Mouse (Mus musculus) intestine, embryonic 15.5 days (tissue): ENCODE results near the gene Slc25a41. TPM values are rescaled to one million over a fixed set of nuclear protein-coding genes. Genes with fewer than 3 reads are reported as not detected.

ENCODE experiments used
- ATAC-seq: fragments of 200-750 bp; cut with Nextera tagmentation; 2 replicates; pipeline ENCODE4 v1.8.0; 2017; ENCODE audit warnings: moderate TSS enrichment, moderate library complexity
- H3K27ac ChIP-seq: fragments of 300-500 bp; sonication (generic); 2 replicates; pipeline ENCODE4 v1.5.1; 2015; ENCODE audit warnings: mild to moderate bottlenecking, inconsistent platforms
- H3K27me3 ChIP-seq: fragments of 300-500 bp; sonication (generic); replicated peaks from 2 replicates; pipeline ENCODE4 v1.6.1; 2015; ENCODE audit warnings: inconsistent platforms
- H3K36me3 ChIP-seq: fragments of 300-500 bp; sonication (generic); 2 replicates; pipeline ENCODE4 v1.6.1; 2015; ENCODE audit warnings: inconsistent platforms
- H3K4me1 ChIP-seq: fragments of 300-500 bp; sonication (generic); replicated peaks from 2 replicates; pipeline ENCODE4 v1.6.1; 2015; ENCODE audit warnings: inconsistent platforms
- H3K4me2 ChIP-seq: fragments of 300-500 bp; sonication (generic); replicated peaks from 2 replicates; pipeline ENCODE4 v1.6.1; 2015; ENCODE audit warnings: mild to moderate bottlenecking, inconsistent platforms
- H3K4me3 ChIP-seq: fragments of 300-500 bp; sonication (generic); replicated peaks from 2 replicates; pipeline ENCODE4 v1.5.1; 2015; ENCODE audit warnings: inconsistent platforms
- H3K9ac ChIP-seq: fragments of 300-500 bp; sonication (generic); 2 replicates; pipeline ENCODE4 v1.6.1; 2015; ENCODE audit warnings: inconsistent platforms
- H3K9me3 ChIP-seq: fragments of 300-500 bp; sonication (generic); 2 replicates; pipeline ENCODE4 v1.6.1; 2016; ENCODE audit warnings: inconsistent platforms
- WGBS: fragments of 180-500 bp; shearing (Covaris S2); methylation state at CpG from one replicate; pipeline ENCODE4 v1.1.7; 2015; 5-methylcytosine and 5-hydroxymethylcytosine counted together
- polyA plus RNA-seq: library from polyadenylated mRNA; unstranded; fragments of >200 nt; fragmentation: Nextera tagmentation; extraction: Ambion mirVana; gene quantifications from 2 replicates; pipeline ENCODE4 v1.2.1, GENCODE M21; 2015

The Slc25a41 gene
- polyA plus RNA-seq, 1 experiment from 2014 or later = not detected

DNA sequence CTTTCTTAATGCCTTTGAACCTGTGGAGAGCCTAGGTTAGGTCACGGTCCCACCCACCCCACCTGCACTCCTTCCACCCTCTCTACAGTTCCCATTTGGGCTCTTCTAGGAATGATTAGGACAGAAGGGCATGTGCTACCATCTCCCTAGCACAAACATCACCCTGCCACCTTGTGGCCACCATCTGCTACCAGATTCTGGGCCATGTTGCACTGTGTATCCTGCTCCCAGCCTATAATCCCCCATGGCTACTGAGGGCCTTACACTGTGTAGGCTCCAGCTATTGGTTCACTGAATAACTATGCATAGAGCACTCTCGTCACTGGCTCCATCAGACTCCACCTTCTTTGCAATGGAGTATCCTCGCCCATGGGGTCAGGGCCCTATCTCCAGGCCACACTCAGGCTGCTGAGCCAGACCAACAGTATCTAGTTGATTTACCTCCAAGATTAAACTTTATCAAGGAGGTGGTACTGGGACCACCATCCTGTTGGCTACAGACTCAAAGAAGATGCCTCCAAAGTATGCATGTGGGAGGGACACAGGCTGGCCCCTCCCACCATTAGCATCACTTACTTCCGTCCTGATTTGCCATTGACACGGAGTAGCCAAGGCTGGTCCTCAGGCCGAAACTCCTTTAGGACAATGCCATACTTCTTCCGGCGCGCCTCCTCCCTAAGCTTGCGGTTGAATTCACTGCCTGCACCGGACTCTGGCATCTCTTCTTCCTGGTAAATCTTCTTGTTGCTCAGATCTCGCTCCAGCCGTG is 34.1 kb downstream of the Slc25a41 start:
- no peak for ATAC-seq
- Histone ChIP-seq H3K4me2 (no peak overlapping the region), H3K9ac (no peak overlapping the region), H3K4me3 (no peak overlapping the region), H3K27me3 (no peaks in the 10 kb centered on the region), H3K27ac (no peak overlapping the region), H3K9me3 (no peaks in the 10 kb centered on the region), H3K36me3 (peaks cover 48% of the 10 kb centered on the region), H3K4me1 (0 out of 2 replicates have a peak, but pooled peaks cover 7% of the 10 kb centered on the region)
- 94% methylated on average over 13 of the region's 13 CpGs for WGBS

DNA sequence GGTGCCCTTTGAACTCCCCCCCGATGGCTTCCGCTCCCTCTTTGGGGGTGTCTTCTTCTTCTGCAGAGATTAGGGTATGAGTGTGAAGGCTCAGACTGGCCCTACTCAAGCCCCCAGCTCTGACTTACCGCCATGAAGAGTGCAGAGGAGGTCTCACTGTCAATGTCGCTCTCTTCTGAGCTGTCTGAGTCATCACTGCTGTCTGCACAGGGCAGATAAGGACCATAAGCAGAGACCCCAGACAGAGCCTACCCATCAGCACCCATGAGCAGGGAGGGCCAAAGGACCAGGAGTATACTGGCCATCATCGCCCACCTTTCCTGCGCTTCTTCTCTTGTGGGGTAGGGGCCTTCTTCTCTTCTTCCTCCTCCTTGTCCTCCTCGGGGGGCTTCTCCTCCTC is 37.5 kb downstream of the Slc25a41 start:
- Histone ChIP-seq H3K36me3 (peaks cover 48% of the 10 kb centered on the region), H3K4me2 (no peak overlapping the region)
- no peak for ATAC-seq

DNA sequence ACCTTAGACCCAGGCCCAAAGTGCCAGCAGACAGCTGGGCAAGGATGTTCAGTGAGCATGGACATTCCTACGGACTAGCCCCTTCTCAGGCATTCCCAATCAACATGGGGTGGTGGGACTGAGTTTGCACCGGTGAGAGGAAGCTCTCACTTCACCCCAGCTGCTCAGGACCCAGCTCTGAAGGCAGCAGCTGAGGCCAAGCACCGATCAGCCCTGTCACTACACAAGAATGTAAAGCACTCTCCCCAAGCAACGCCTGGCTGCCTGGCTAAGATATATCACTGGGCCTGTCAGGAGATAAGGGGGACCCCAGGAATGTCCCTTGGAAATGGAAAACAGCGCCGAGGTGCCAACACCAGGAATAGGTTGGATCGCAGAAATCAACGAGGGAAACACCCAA is 40.2 kb downstream of the Slc25a41 start:
- ATAC-seq = no peak
- peaks cover 34% of the 10 kb centered on the region for H3K36me3 ChIP-seq
- WGBS = 46% methylated on average over 8 of the region's 8 CpGs
- H3K9me3 ChIP-seq = no peaks in the 10 kb centered on the region
- H3K4me2 ChIP-seq = no peak overlapping the region
- H3K4me3 ChIP-seq = no peak overlapping the region
- H3K4me1 ChIP-seq = peaks cover 5% of the 10 kb centered on the region
- no peak overlapping the region for H3K9ac ChIP-seq
- H3K27me3 ChIP-seq = no peaks in the 10 kb centered on the region
- no peak overlapping the region for H3K27ac ChIP-seq

More for the DNA sequence above, 37.5 kb downstream of the Slc25a41 start:
- Histone ChIP-seq H3K27ac (no peak overlapping the region), H3K9ac (no peak overlapping the region), H3K4me3 (no peak overlapping the region), H3K9me3 (no peaks in the 10 kb centered on the region), H3K27me3 (no peaks in the 10 kb centered on the region), H3K4me1 (no peaks in the 10 kb centered on the region)
- 88% methylated on average over 7 of the region's 7 CpGs for WGBS

- Histone ChIP-seq H3K4me2 (no peak within 1 kb of the TSS), H3K4me3 (no peak within 1 kb of the TSS), H3K9me3 (no peaks in the 10 kb centered on the region), H3K4me1 (peaks cover 5% of the 10 kb centered on the region), H3K36me3 (peaks cover 25% of the 10 kb centered on the region), H3K27me3 (no peaks in the 10 kb centered on the region), H3K9ac (no peak within 1 kb of the TSS), H3K27ac (no peak within 1 kb of the TSS)
- no peak for ATAC-seq
- WGBS = 87% methylated on average over 9 of the region's 9 CpGs
Measured at GRCm38 (mm10) chr17:56999968-57000609, 41.4 kb downstream of the Slc25a41 start, which contains the start of gene Pspn. TSS of gene Pspn (minus strand) at chr17:57000018.

DNA sequence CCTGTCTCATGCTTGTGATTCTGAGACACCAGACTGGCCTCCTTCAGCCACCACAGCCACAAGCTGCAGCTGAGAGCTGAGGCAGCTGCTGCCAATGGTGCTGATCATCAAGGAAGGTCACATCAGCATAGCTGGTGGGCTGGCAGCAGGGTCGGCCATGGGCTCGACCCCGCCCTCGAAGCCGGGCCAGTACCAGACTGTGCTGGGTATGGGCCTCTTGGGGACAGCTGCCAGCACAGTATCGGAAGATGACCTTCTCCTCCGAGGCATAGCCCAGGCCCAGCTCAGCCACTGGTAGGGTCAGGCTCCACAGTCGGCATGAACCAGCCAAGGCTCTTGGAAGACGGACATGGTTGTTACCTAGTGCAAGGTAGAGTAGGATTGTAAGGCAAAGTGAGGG is 42.0 kb downstream of the Slc25a41 start:
- Histone ChIP-seq H3K4me3 (no peak overlapping the region), H3K4me2 (no peak overlapping the region), H3K36me3 (peaks cover 22% of the 10 kb centered on the region), H3K27me3 (no peaks in the 10 kb centered on the region), H3K27ac (no peak overlapping the region), H3K9me3 (no peaks in the 10 kb centered on the region), H3K4me1 (peaks cover 5% of the 10 kb centered on the region), H3K9ac (no peak overlapping the region)
- WGBS = 92% methylated on average over 9 of the region's 9 CpGs
- no peak for ATAC-seq

- Histone ChIP-seq H3K4me2 (peak within 1 kb of the TSS; percentile 83), H3K9ac (peak within 1 kb of the TSS; percentile 63), H3K36me3 (peaks cover 26% of the 10 kb centered on the region), H3K4me3 (peak within 1 kb of the TSS; percentile 91), H3K4me1 (peaks cover 5% of the 10 kb centered on the region), H3K27me3 (no peaks in the 10 kb centered on the region), H3K9me3 (no peaks in the 10 kb centered on the region), H3K27ac (peak within 1 kb of the TSS; percentile 79)
- ATAC-seq = peak; percentile 100
- under 1% methylated on average over 38 of the region's 38 CpGs for WGBS
Measured at GRCm38 (mm10) chr17:56997029-56997667, 44.3 kb downstream of the Slc25a41 start, which contains the start of gene Alkbh7. TSS of gene Alkbh7 (plus strand) at chr17:56997339.

- no peaks in the 10 kb centered on the region for H3K9me3 ChIP-seq
- 0 out of 2 replicates have a peak overlapping the region, but pooled peaks have one; percentile 8 for H3K9ac ChIP-seq
- no peak overlapping the region for H3K27ac ChIP-seq
- peaks cover 26% of the 10 kb centered on the region for H3K36me3 ChIP-seq
- H3K4me1 ChIP-seq = peaks cover 8% of the 10 kb centered on the region
- 66% methylated on average over 2 of the region's 2 CpGs for WGBS
- ATAC-seq = 0 out of 2 replicates have a peak, but pooled peaks have one; percentile 1
- peak overlapping the region; percentile 83; the same call in 1 of the 2 replicates for H3K4me2 ChIP-seq
- no peaks in the 10 kb centered on the region for H3K27me3 ChIP-seq
- H3K4me3 ChIP-seq = peak overlapping the region; percentile 91; the same call in 1 of the 2 replicates
Measured at GRCm38 (mm10) chr17:56996506-56996905, 44.9 kb downstream of the Slc25a41 start.

DNA sequence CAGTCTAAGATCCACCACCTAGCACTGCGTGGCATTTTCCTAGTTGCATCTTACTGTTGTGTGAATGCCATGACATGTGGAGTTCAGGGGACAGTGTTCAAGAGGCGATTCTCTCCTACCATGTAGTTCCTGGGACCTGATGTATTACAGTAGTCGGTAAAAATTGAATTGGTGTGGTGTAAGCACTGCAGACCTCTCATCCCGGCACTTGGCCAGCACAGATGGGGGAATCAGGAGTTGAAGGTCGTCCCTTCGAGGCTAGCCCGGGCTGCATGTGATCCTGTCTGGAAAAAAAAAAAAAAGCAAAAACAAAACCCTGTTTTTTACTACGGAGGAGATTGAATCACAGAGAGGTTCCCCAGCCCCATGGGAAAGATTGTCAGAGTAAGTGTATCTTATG is 46.4 kb downstream of the Slc25a41 start:
- Histone ChIP-seq H3K36me3 (peaks cover 26% of the 10 kb centered on the region), H3K9me3 (no peaks in the 10 kb centered on the region), H3K4me1 (peaks cover 14% of the 10 kb centered on the region), H3K9ac (no peak overlapping the region), H3K27ac (no peak overlapping the region), H3K4me3 (no peak overlapping the region), H3K4me2 (no peak overlapping the region), H3K27me3 (no peaks in the 10 kb centered on the region)
- 88% methylated on average over 8 of the region's 8 CpGs for WGBS
- no peak for ATAC-seq

DNA sequence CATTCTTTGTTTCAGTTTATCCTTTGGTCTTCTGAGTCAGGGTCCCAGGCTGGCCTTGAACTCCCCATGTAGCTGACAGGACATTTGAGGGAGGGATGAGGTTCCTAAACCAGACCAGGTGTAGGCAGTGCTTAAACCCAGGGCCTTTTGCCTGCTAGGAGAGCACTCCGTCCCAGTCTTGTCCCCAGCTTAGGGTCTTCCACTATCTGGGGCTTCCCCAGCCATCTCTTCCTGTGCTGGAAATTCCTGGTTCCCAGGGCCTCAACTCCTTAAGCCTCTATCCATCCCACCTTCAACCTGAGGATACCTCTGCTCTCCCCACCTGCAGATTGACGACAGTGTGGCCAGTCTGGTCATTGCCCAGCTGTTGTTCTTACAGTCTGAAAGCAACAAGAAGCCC is 50.5 kb downstream of the Slc25a41 start:
- Histone ChIP-seq H3K9ac (peak overlapping the region; percentile 81), H3K27ac (no peak overlapping the region), H3K4me2 (peak overlapping the region; percentile 67), H3K36me3 (peaks cover 20% of the 10 kb centered on the region), H3K4me3 (peak overlapping the region; percentile 82), H3K27me3 (no peaks in the 10 kb centered on the region), H3K4me1 (peaks cover 9% of the 10 kb centered on the region; the same call in 1 of the 2 replicates), H3K9me3 (no peaks in the 10 kb centered on the region)
- 66% methylated on average over 2 of the region's 2 CpGs for WGBS
- ATAC-seq = no peak

DNA sequence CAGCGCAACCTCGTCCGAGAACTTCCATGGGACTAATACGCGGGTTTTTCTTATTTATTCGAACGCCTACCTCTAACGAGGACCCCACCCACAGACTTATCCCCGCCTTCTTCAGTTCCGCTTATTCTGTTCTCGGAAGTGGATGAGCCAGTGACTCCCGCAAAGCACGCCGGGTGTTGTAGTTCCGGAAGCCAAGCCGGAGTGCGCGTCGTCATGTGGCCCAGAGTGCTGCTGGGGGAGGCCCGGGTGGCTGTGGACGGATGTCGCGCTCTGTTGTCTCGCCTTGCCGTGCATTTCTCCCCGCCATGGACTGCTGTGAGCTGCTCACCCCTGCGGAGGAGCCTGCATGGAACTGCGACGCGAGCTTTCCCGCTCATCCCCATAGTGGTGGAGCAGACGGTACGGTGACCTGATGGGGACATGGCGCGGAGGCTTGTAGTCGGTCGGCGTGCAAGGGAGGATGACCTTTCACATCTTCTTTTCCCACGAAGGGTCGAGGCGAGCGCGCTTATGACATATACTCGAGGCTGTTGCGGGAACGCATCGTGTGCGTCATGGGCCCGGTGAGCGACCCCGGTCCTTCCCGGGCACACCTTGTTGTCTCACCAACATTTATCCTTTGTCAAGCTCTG is 51.2 kb downstream of the Slc25a41 start, which contains the start of gene Clpp:
Gene Clpp, plus strand, starts transcription at position 191 of the 632 bp plus-strand sequence.
- Histone ChIP-seq H3K4me1 (peaks cover 9% of the 10 kb centered on the region; the same call in 1 of the 2 replicates), H3K27me3 (no peaks in the 10 kb centered on the region), H3K9me3 (no peaks in the 10 kb centered on the region), H3K9ac (peak within 1 kb of the TSS; percentile 81), H3K27ac (peak within 1 kb of the TSS; percentile 69), H3K4me2 (peak within 1 kb of the TSS; percentile 67), H3K4me3 (peak within 1 kb of the TSS; percentile 82), H3K36me3 (peaks cover 20% of the 10 kb centered on the region)
- peak; percentile 97 for ATAC-seq
- WGBS = under 1% methylated on average over 52 of the region's 52 CpGs

- 3% methylated on average over 25 of the region's 25 CpGs for WGBS
- Histone ChIP-seq H3K9me3 (no peaks in the 10 kb centered on the region), H3K9ac (peak overlapping the region; percentile 51), H3K4me1 (peaks cover 9% of the 10 kb centered on the region; the same call in 1 of the 2 replicates), H3K36me3 (peaks cover 20% of the 10 kb centered on the region), H3K4me3 (peak overlapping the region; percentile 82), H3K4me2 (peak overlapping the region; percentile 67), H3K27me3 (no peaks in the 10 kb centered on the region), H3K27ac (peak overlapping the region; percentile 69)
- ATAC-seq = peak; percentile 94
Measured at GRCm38 (mm10) chr17:56989467-56990114, 51.9 kb downstream of the Slc25a41 start.
